Mouse (Mus musculus): ENCODE results near the gene 0610030E20Rik.

0610030E20Rik gene

DNA sequence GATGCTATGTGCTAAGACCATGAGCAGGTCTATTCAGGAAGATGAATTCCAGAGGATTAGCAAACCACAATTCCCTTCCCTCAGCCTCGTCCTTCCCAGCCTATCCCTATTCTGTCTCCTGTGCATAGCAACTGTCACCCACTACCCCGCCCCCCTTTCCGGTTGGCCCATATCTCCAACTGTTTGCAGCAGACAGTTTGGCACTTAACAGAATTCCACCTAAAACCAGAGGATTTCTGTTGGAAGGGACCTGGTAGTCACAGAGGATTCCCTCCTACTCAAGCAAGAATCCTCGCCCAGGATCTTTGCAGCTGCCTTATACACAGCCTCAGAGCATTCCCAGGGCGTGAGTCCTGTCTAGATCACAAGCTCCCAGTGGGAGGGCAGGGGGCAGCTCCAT is 24.0 kb downstream of the 0610030E20Rik start:
- no peak for DNase-seq

DNA sequence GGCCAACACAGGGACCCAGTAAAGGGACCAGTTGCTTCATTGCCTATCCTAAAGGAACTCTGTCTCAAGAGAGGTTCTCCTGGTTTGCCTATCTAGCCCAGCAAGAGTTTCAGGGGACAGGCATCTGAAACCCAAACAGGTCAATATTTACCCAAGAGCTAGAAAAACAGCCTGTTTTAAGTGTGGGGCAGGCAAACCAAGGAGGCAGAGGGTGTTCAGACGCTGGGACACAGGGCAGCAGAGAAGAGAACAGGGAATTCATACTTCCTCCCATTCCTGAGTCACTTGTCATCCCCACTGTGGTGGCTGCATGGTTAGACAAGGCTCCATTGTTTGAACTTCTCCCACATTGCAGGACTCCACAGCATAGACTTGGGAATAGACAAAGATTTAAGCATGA is 24.5 kb downstream of the 0610030E20Rik start:
- no peak for DNase-seq

DNA sequence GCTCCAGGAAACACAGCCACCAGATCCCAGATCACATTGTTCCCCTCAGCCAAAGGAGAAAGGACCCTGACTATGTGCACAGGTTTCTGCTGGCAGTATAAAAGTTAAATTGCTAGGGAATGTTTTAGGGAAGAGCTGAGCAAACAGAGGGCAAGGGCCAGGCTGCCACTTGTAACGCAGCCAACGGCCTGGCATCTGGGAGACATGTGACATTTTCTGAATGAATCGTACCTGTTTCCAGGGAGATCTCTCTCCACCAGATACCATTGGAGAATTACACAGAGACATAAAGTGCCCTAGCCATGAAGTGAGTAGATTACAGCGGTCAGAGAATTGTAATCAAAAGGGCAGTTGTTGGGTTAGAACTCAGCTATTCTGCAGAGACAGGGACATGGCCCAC is 26.1 kb downstream of the 0610030E20Rik start:
- no peak for DNase-seq

DNA sequence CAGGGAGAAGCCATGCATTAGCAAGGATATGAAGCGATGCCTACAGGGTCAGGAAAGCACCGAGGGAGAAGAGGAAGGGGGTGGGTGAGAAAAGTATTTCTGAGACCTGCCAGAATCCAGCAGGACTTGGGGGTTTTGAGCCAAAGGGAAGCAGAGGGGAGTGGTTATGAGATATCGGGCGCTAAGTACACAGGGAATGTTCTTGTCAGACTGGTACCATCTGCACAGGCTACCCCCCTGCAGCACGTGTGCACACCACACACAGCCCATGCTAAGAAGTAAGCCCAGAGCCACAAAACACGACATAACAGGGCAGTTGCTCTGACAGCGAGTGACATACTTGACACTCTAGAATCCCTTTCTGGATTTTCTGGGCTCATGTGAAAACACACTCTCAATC is 27.1 kb downstream of the 0610030E20Rik start:
- no peak for DNase-seq

DNA sequence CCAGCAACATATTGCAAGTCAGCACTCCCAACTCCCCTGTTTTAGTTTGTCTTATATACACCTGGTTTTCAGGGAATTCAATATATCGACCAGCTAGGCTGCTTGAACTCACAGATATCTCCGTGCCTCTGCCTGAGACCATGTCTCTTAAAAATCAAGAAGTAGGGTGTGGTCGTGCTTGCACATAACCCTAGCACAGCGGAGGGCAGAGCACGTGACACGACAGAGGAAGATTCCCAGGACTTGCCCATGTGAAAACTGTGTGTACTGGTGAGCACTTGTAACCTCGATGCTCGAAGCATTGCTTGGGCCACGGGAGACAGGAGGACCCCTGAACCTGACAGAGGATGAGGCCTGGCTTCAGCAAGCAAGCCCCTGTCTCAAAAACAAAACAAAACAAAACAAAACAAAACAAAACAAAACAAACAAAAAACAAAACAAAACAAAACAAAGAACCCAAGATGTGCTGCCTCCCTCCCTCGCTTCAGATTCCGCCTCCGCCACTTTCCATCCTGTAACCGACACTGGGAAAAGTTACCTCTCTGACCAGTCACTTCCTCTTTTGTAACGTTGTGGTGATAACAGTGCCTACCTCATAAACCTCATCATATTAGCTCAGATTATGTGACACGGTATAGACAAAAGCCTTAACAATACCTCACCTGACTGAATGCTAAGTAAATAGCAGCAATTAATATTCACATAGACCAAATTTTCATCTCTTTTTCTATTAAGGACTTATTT is 27.9 kb downstream of the 0610030E20Rik start:
- no peak for DNase-seq

DNA sequence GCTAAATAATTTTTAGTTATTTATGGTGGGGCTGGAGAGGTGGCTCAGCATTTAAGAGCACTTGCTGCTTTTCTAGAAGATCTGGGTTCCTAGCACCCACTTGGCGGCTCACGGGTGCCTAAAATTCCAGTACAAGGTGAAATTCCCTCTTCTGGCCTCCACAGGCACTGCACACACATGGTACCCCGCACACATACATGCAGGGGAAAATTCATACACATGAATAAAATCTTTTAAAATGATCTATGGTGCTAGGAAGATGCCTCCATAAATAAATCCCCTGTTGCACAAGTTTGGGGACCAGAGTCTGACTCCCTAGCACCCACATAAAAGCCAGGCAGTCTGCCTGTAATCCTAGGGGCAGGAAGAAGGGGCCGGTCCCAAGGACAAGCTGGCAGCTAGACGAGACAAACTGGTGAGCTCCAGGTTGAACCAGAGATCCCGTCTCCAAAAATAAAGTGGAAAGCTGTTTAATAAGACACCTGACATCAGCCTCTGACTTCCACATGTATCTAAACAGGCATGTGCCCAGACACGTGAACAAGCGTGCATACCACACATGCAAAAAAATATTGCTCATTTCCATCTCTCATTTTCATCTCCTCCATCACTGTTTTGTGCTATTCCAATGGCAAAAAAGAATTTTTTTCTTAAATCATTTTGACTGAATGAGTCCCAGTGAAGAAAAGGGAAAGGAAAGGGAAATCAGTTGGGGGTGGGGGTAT is 31.6 kb downstream of the 0610030E20Rik start:
- no peak for DNase-seq

DNA sequence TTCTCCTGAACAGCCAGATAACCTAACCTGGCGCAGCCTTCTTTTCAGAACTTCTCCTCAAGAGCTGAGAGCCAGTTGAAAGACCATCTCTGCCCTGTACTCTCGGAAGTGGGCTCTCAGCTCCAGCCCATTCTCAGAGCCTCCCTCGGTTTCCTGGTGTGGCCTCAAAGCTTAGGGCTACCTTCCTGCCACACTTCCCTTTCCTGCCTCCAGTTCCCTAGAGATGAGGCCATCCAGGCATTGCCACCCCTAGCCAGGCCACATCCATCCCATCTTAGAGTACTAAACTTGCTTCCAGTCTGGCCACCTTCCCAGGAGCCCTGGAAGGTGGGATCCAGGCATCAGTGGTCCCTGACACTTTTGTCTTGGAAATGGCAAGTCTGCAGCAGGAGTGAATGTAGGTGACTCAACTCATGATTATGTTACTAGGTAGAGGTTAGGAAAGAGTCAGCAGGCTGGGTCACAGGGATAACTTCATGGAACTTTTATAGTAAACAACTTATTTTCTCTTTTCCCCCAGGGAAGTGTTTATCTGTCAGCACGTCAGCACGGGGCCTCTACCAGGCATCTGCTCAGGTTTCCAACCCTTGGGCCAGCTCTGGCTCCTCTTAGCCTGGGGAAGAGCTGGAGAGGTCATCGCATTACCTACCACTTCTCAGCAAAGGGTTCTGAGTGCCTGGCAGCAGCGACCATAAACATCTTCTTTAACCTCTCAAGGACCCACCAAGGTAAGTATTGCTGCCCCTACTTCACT is 32.4 kb downstream of the 0610030E20Rik start:
- no peak for DNase-seq

DNA sequence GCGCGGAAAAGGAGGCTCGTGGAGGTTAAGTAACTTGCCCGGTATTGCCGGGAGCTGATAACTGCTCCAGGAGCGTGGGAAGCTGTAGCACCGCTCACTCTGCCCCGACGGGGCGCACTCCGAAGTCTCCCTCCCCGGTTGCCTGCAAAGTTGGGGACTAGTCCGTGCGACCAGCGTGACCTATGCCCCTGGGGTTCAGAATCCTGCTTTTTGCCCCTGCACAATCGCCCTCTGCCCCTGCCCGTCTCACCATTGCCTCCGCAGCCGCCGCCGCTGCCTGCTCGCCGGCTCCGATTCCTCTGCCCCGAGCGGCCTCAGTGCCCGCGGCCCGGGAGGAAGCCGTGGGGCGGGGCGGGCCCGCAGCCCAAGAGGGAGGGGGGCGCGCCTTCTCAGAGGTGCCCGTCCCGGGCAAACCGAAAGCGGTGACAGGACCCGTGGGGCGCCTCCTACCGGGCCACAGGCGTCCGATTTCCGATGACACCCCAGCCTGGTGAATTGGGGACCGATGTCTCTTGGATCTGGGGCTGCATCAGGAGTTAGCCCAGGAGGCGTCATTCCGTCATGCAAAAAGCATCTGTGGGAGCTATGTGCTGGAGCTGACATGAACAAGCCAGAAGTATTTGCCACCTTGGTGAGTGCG is 33.1 kb downstream of the 0610030E20Rik start, which contains the start of gene Vamp5:
Gene Vamp5, minus strand, starts transcription at position 338 of the 640 bp plus-strand sequence.
- DNase-seq = no peak

DNA sequence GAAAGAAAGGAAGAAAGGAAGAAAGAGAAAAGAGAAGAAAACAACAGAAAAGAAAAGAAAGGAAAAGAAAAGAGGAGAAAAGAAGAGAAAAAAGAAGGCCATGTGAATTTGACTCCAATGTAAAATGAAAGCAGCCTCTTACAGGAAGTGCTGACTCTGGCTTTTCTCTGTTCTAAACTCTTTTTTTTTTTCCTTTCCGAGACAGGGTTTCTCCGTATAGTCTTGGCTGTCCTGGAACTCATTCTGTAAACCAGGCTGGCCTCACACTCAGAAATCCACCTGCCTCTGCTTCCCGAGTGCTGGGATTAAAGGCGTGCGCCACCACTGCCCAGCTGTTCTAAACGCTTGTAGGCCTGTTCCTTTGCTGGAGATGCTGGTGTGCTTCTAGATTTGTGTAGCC is 35.4 kb downstream of the 0610030E20Rik start:
- DNase-seq = no peak

DNA sequence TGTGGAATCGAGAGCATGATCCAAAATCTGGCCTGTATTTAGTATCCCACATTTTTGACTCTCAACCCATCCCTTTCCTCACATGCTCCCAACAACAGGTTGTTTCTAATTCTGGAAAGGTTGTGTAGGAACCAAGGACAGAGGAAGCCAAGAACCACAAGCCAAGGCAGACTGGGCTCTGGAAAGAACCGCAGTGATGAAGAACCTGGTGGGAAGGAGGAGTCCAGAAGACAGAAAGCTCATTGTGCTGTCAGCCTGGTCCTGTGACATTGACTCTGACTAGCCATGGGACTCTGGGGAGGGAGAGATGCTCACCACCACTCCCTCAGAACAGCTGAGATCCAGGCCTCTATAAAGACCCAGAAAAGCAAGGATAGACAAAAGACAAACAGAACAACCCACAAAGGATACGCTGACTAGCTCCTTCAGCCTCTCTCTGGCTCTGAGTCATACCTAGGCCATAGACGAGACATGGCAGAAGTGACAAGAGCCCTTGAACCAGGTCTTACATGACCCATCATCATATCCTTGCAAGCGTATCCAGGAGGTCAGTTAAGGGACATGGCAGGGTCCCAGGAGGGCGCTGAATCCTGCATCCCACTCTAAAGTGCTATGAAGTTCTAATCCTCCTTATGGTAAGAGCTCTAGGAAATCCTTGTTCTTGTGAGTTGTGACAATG is 36.2 kb downstream of the 0610030E20Rik start:
- no peak for DNase-seq

DNA sequence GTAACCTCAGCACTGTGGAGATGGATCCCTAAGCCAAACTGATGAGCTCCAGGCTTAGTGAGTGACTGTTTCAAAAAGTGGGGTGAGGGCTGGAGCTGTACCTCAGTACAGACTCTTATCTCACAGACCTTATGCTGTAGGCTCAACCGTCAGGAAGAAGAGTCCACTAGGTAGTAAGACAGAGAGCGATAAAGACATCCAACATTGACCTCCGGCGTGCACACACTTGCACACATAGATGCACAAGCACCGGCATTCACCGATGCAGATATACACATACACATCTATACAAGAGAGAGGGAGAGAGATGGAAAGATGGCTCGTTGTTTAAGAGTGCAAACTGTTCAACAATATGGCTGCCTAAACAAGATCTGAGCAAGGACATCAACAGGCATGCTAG is 36.8 kb downstream of the 0610030E20Rik start:
- no peak for DNase-seq

DNA sequence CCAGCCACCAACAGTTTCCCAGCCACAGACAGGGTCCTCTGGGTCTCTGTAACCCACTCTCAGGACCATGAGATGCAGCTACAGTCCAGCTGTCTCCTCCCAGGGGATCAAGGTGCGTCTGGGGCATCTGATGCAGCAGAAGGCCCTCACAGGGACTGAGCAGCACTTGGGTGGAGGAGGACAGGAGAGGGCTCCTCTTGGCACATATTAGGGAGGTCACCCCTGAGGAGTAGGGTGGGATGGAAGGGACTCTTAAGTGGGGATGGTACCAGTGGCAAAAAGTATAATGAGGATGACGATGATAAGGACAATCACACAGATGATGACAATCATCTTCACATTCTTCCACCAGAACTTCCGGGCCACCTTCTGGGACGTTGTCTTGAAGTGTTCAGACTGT is 38.1 kb downstream of the 0610030E20Rik start:
- DNase-seq = no peak

DNA sequence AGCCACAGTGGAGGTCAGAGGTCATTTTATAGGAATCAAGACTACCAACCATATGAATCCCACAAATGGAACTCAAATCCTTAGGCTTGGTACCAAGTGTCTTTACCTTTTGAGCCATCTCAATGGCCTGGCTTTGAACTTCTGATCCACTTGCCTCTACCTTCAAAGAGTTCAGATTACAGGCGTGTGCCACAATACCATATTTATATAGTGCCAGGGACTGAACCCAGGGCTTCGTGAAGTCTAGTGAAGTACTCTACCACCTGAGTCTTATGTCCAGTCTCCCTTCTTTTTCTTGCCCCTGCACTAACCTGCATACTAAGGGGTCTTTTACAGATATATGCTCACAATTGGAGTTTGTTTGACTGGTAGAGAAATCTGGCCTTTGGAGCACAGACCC is 39.4 kb downstream of the 0610030E20Rik start:
- DNase-seq = no peak

DNA sequence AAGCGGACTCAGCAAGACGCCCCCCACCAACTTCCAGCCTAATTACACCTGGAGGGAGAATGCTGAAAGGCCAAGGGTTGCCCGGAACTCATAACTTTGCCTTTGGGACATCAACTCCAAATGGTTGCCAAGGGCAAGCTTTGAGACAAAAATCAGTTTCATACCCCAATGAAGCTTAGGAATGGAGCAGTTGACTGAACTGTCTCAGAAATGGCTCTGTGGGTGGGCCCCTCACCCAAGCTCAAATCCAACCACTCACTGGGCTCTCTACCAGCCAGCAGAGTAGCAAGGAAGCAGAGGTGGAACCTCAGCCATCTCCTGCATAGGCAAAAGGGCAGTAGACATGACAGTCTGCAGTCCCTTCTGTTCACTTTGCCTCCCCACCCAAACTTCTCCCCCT is 40.7 kb downstream of the 0610030E20Rik start:
- DNase-seq = no peak

DNA sequence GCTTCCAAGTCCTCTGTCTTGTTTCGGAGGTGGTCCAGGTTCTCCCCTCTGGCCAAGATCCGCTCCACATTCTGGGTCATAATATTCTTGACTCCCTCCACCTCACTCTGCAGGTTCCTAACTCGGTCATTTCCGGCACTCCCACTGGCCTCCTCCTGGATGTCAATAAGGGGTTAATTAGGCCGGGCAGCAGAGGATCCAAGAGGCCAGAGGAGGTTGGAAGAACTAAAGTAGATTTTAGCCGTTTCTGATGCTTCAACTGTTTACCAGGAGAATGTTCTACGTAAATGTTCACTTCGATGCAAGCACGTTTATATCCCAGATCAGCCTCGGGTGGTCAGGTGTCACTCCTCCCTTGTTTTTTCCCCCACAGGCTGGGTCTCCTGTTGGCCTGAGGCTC is 41.1 kb downstream of the 0610030E20Rik start:
- no peak for DNase-seq

DNA sequence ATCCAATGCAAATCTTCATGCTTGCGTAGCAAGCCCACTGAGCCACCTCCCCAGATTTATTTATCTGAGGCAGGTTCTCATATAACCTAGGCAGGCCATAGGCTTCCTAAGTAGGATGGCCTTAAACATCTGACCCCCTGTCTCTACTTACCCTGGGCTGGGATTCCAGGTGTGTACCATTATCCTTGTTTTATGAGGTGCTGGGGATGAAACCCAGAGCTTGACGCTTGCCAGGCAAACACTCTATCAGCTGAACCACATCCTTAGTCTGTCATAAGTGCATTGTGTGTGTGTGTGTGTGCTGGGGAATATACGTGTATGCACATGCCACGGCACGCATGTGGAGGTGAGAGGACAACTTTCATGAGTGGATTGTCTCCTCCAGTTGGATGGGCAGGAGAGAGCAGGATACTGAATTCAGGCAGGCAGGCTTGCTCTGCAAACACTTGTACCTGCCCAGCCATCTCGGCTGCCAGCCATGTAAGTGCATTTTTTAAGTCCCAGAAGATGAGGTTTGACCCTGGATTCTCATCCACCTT is 41.7 kb downstream of the 0610030E20Rik start:
- no peak for DNase-seq

DNA sequence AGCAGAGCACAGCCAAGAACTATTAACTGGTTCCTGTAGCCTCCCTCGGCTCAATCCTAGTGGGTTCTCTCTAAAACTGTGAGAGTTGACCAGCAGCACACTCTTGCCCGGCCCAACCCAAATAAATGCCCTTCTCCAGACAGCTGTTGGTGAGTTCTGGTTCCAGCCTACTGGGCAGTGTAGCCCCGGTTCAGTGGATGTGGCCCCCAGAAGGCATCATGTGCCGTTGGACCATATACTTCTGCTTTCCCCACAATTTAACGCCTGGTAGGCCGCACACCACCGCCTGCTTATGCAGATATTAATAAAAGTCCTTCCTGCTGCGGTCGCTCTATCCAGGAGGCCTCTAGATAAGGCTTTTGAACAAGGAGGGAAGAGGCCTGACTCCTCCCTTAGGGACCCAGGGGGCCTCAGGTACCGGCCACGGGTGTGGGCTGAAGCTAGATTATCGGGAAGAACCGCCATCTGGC is 42.4 kb downstream of the 0610030E20Rik start:
- no peak for DNase-seq

DNA sequence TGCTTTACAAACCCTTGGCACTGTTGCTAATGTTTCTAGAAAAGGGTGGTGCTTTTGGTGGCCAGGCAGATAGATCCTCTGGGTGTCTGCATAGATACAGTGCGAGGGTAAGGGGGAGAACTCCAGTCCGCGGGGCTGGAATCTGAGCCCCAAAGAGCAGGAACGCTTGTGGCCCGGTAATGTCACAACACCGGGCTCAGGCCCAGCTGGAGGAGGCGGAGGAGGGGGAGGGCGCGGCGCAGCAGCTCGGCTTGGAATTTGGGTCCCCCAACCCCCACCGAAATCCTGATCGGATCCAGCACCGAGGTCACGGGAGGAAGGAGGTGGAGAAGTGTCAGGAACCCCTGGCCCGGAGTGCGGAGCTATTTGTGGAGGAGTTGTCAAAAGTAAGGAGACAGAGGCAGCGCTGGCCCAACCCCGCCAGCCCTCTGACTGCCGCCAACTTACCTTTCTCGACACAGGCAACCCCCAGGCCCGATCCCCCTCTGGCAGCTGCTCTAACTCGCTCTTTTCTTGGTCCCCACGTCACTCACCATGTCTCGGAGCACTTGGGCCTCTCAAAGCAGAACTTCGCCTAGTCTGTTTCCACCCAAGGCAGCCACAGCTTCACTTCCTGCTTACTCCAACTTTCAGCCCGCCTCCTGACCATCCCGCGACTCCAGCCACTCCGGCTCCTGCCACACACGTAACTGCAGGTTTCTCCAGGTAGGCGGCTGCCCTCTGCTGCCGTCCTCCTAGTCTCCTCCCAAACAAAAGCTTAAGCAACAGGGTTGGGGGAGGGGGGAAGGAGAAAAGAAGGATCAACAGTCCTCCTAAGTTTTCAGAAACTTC is 43.0 kb downstream of the 0610030E20Rik start, which contains the start of gene Vamp8:
Gene Vamp8, minus strand, starts transcription at position 763 of the 831 bp plus-strand sequence.
- peak; percentile 27 for DNase-seq

DNA sequence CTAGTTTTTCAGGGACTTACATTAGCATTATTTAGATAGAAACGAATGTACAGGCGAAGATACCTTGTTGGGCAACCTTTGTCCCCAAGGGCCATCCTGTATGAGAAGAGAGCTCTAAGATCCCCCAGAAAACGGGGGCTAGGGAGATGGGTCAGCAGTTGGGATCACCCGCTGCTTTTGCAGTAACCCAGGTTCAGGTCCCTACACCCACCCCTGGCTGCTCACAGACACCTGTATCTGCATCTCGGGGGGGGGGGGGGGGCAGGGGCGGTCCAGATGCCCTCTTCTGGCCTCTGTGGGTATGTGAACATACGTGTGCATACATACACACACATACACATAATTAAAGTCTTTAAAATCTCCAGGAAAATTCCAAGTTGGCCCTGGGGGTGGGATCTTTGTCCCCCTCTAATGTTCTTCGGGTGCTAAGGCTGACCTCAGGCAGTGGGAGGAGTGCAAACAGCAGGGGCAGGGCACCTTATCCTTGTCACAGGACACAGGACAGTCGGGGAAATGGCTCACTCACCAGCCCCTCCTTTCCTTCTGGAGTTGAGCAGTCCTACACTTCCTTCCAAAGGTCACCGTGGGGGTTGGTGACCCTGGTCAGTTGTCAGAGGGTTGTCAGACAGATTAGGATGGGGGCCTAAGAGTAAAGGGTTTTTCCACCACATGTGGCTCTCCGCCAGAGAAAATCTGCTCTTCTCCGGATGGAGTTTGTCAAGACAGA is 43.8 kb downstream of the 0610030E20Rik start:
- DNase-seq = no peak

DNA sequence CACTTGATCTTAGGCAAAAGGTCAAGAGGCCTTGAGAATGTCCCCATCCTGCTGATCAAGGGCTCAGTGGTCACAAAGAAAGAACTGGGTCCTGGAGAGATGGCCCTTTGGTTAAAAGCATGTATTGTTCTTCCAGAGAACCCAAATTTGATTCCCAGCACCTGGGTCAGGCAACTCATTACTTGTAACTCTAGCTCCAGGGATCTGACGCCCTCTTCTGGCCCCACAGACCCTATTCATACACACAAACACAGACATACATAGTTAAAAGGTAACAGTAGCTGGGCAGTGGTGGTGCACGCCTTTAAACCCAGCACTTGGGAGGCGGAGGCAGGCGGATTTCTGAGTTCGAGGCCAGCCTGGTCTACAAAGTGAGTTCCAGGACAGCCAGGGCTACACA is 45.2 kb downstream of the 0610030E20Rik start:
- no peak for DNase-seq

Measured in right cerebral cortex, postnatal 4 days (tissue).